Mouse (Mus musculus): ENCODE data around the gene Cstad. TPM values are rescaled to one million over a fixed set of nuclear protein-coding genes. Genes with fewer than 3 reads are reported as not detected.

Gene Cstad
- total and polyA plus RNA-seq, 2 experiments from 2014 or later = 0.54 to 1.3 TPM

DNA sequence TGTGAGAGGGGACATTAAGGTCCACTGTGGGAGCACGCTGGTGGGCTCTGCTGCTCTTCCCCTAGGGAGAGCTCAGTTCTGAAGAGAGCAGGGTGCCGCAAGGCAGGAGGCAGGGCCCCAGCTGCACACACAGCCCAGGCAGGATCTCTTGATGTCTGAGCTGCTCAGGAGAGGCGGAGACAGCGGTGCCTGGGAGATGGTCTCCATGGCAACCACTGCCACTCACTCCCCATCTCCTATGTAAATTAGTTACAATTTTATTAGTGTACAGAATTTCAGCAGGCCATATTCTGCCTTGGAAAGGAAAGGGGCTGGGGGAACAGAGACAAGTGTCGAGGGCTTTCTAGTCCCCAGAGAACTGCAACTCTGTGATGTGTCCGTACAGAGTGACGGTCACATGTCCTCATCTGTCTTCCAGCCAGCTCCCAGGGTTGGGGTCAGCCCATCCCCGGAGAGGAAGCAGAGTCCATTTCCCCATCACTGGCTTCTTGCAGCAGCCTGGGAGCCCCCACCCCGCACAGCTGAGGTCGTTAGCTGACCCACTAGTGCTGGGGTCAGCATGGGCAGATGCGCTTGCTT, 52.6 kb downstream of the Cstad start:
- Histone ChIP-seq H3K9me3 (ENCODE audit: low read length) (no peaks in the 10 kb centered on the region), H3K27ac (peak overlapping the region; percentile 94), H3K36me3 (ENCODE audit: insufficient read depth, low read length) (no peaks in the 10 kb centered on the region), H3K4me1 (ENCODE audit: insufficient read depth, low read length) (peaks cover 27% of the 10 kb centered on the region), H3K4me3 (ENCODE audit: low read length) (no peak overlapping the region), H3K9ac (replicated peaks; ENCODE audit: low read length) (peak overlapping the region; percentile 38), H3K4me2 (ENCODE audit: low read depth, low read length) (peak overlapping the region; percentile 8), H3K27me3 (ENCODE audit: insufficient read depth, low read length) (no peaks in the 10 kb centered on the region)
- WGBS = 4% methylated on average over 11 of the region's 11 CpGs
- peak; percentile 90 for DNase-seq (ENCODE audit: low spot score)
- ATAC-seq = peak; percentile 87
- TF ChIP-seq CTCF (IDR thresholded peaks at IDR 0.05; ENCODE audit: low read depth) = no peak

DNA sequence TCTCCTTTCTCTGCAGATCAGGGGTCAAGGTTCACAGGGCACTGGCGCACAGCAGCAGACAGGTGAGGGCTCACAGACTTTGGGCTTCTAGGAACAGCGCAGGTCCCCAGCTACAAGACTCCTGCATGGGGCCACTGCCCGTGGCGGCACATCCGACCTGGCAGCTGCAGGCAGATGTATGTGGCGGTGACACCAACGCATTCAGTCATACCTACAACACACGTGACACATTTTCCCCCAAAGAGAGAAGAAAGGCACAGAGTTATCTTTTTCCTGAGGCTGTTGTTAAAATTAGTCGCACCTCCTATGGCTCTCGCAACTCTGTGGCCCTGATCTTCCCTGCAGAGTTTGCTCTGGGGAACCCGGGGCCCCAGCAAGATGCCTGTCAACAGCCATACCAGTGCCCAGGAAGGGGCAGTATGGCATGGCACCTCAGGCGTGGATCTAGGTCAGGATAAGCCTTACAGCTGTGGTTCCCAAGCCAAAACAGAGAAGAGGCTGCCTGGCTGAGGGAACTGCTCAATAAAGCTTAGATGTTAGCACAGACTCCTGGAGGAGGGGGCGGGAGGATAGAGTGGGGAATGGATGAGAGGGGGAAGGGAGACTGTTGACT, 53.1 kb downstream of the Cstad start:
- WGBS = 14% methylated on average over 13 of the region's 13 CpGs
- Histone ChIP-seq H3K9ac (replicated peaks; ENCODE audit: low read length) (0 out of 2 replicates have a peak overlapping the region, but pooled peaks have one; percentile 38), H3K4me2 (ENCODE audit: low read depth, low read length) (peak overlapping the region; percentile 8; the same call in 1 of the 2 replicates), H3K4me1 (ENCODE audit: insufficient read depth, low read length) (peaks cover 28% of the 10 kb centered on the region), H3K27ac (peak overlapping the region; percentile 94), H3K27me3 (ENCODE audit: insufficient read depth, low read length) (no peaks in the 10 kb centered on the region), H3K36me3 (ENCODE audit: insufficient read depth, low read length) (no peaks in the 10 kb centered on the region), H3K4me3 (ENCODE audit: low read length) (no peak overlapping the region), H3K9me3 (ENCODE audit: low read length) (no peaks in the 10 kb centered on the region)
- peak; percentile 55 for DNase-seq (ENCODE audit: low spot score)
- peak; percentile 39 for ATAC-seq
- TF ChIP-seq CTCF (IDR thresholded peaks at IDR 0.05; ENCODE audit: low read depth) = no peak

DNA sequence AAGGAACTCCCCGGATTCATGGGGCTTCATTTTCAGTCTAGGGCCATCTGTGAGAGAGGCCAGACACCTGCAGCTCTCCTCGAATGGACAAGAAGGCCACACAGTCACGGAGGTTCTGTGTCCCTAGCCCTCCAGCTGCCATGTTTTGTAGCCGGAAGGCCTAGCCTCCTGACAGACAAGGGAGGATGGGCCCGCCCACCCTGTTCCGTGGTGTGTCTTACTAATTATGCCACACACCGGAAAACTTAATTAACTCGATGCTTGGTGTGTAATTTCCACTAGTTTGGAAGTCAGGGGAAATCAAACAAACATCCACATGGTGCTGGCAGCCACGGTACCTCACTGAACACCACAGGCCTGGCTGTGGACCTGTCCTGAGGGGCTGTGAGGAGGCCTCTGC, 55.4 kb downstream of the Cstad start:
- H3K36me3 ChIP-seq (ENCODE audit: insufficient read depth, low read length) = no peaks in the 10 kb centered on the region

DNA sequence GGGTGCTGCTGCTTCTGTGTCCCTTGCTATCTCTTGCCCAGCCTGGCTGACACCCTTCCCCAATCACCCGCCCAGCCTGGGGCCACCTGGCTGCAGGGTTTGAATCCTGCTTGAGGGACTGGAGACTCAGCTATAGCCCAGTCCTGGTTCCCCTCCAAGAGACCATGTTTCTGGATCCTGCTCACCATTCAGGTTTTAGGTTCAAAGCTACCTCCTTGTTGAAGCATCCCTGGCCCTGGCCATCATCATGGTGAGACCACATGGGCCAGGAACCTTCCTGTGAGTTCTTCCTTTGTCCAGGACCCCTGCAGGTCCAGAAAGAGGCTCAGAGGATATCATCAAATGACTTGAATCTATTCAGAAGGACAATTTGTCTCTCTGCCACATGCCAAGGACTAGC, 57.0 kb downstream of the Cstad start:
- 100% methylated on average over 1 of the region's 1 CpGs for WGBS
- Histone ChIP-seq H3K9me3 (ENCODE audit: low read length) (no peaks in the 10 kb centered on the region), H3K27ac (peak overlapping the region; percentile 86; the same call in 1 of the 2 replicates), H3K9ac (replicated peaks; ENCODE audit: low read length) (no peak overlapping the region), H3K4me2 (ENCODE audit: low read depth, low read length) (no peak overlapping the region), H3K4me1 (ENCODE audit: insufficient read depth, low read length) (peaks cover 32% of the 10 kb centered on the region), H3K36me3 (ENCODE audit: insufficient read depth, low read length) (no peaks in the 10 kb centered on the region), H3K27me3 (ENCODE audit: insufficient read depth, low read length) (no peaks in the 10 kb centered on the region), H3K4me3 (ENCODE audit: low read length) (no peak overlapping the region)
- ATAC-seq = no peak
- no peak for DNase-seq (ENCODE audit: low spot score)
- no peak for TF ChIP-seq CTCF (IDR thresholded peaks at IDR 0.05; ENCODE audit: low read depth)

More for the DNA sequence above, 55.4 kb downstream of the Cstad start:
- H3K27me3 ChIP-seq (ENCODE audit: insufficient read depth, low read length) = no peaks in the 10 kb centered on the region
- no peak overlapping the region for H3K4me2 ChIP-seq (ENCODE audit: low read depth, low read length)
- peaks cover 35% of the 10 kb centered on the region for H3K4me1 ChIP-seq (ENCODE audit: insufficient read depth, low read length)
- DNase-seq (ENCODE audit: low spot score) (no peak), ATAC-seq (no peak)
- TF ChIP-seq CTCF (IDR thresholded peaks at IDR 0.05; ENCODE audit: low read depth) = no peak
- H3K27ac ChIP-seq = peak overlapping the region; percentile 46; the same call in 1 of the 2 replicates
- H3K9ac ChIP-seq (replicated peaks; ENCODE audit: low read length) = no peak overlapping the region
- no peaks in the 10 kb centered on the region for H3K9me3 ChIP-seq (ENCODE audit: low read length)
- H3K4me3 ChIP-seq (ENCODE audit: low read length) = no peak overlapping the region
- WGBS = 33% methylated on average over 9 of the region's 9 CpGs

DNA sequence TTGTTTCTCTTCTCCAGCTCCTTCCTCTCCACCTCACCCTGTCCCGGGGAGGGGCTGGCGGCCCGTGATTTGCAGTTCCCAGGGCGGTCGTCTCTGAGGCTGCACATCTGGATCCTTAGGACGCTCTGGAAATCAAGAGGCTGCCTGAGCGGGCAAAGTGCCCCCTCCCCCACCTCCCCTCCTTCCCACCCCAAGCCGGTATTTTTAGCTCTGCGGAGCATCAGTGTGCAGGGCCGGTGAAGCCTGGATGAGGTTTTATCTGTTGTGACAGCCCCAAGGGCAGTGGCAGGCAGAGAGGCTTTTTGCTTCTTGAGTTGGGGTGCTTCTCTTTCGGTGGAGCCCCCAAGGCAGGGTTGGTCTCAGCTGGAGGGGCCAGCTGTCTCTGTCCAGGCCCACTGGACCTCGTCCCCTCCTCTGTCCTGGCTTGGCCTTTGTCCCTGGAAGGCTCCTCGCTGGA, 57.8 kb downstream of the Cstad start:
- peaks cover 31% of the 10 kb centered on the region for H3K4me1 ChIP-seq (ENCODE audit: insufficient read depth, low read length)
- H3K27me3 ChIP-seq (ENCODE audit: insufficient read depth, low read length) = no peaks in the 10 kb centered on the region
- no peak overlapping the region for H3K4me2 ChIP-seq (ENCODE audit: low read depth, low read length)
- H3K9me3 ChIP-seq (ENCODE audit: low read length) = no peaks in the 10 kb centered on the region
- H3K4me3 ChIP-seq (ENCODE audit: low read length) = no peak overlapping the region
- peak overlapping the region; percentile 86 for H3K27ac ChIP-seq
- ATAC-seq = peak; percentile 13; the same call in 1 of the 2 replicates
- DNase-seq (ENCODE audit: low spot score) = peak; percentile 71
- no peaks in the 10 kb centered on the region for H3K36me3 ChIP-seq (ENCODE audit: insufficient read depth, low read length)
- H3K9ac ChIP-seq (replicated peaks; ENCODE audit: low read length) = 0 out of 2 replicates have a peak overlapping the region, but pooled peaks have one; percentile 26
- WGBS = 4% methylated on average over 13 of the region's 13 CpGs
- no peak for TF ChIP-seq CTCF (IDR thresholded peaks at IDR 0.05; ENCODE audit: low read depth)

DNA sequence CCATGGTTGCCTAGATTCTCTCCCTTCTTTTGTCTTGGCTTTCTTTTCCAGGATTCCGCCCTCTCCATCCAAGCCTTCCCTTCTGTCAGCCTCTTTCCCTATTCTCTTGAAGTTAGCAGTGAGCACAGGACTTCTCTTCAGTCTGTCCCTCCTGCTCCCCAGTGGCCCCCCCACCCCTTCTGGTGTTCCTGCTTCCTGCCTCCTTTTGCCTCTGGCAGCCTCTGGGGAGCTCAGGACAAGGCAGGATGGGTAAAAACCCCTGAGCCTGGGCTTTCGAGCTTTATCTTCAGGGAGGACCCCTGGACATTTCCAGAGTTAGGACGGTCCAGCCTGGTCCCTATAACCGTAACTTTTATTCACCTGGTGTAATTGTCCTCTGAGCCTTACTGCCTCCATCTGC, 58.2 kb downstream of the Cstad start:
- H3K9me3 ChIP-seq (ENCODE audit: low read length) = no peaks in the 10 kb centered on the region
- H3K4me2 ChIP-seq (ENCODE audit: low read depth, low read length) = no peak overlapping the region
- no peak for TF ChIP-seq CTCF (IDR thresholded peaks at IDR 0.05; ENCODE audit: low read depth)
- H3K4me1 ChIP-seq (ENCODE audit: insufficient read depth, low read length) = peaks cover 31% of the 10 kb centered on the region
- 69% methylated on average over 4 of the region's 4 CpGs for WGBS
- ATAC-seq = no peak
- H3K27me3 ChIP-seq (ENCODE audit: insufficient read depth, low read length) = no peaks in the 10 kb centered on the region
- H3K27ac ChIP-seq = peak overlapping the region; percentile 86
- H3K9ac ChIP-seq (replicated peaks; ENCODE audit: low read length) = 0 out of 2 replicates have a peak overlapping the region, but pooled peaks have one; percentile 26
- no peak for DNase-seq (ENCODE audit: low spot score)
- no peak overlapping the region for H3K4me3 ChIP-seq (ENCODE audit: low read length)
- H3K36me3 ChIP-seq (ENCODE audit: insufficient read depth, low read length) = no peaks in the 10 kb centered on the region

DNA sequence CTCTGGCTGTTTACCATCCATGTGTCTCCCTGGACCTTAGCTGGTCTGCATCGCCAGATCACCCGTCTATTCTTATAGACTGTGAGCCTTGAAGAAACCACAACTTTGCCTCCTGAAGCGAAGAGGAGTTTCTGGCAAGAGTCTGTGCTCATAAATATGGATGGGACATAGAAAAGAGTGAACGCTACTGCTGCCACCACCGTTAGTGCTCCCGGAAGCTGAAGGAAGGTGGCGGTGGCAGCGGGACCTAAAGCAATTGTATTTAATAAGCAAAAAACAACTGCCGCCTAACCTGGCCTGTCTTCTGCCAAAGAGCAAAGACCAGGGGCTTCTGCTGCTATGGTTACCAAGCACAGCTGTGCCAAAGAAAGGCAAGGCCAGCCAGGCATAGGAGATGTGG, 59.3 kb downstream of the Cstad start:
- TF ChIP-seq CTCF (IDR thresholded peaks at IDR 0.05; ENCODE audit: low read depth) = no peak
- DNase-seq (ENCODE audit: low spot score) (peak; percentile 26), ATAC-seq (no peak)
- no peak overlapping the region for H3K4me2 ChIP-seq (ENCODE audit: low read depth, low read length)
- H3K9me3 ChIP-seq (ENCODE audit: low read length) = no peaks in the 10 kb centered on the region
- H3K4me1 ChIP-seq (ENCODE audit: insufficient read depth, low read length) = peaks cover 37% of the 10 kb centered on the region
- H3K9ac ChIP-seq (replicated peaks; ENCODE audit: low read length) = no peak overlapping the region
- 28% methylated on average over 9 of the region's 9 CpGs for WGBS
- H3K4me3 ChIP-seq (ENCODE audit: low read length) = no peak overlapping the region
- H3K27ac ChIP-seq = peak overlapping the region; percentile 33; the same call in 1 of the 2 replicates
- no peaks in the 10 kb centered on the region for H3K36me3 ChIP-seq (ENCODE audit: insufficient read depth, low read length)
- H3K27me3 ChIP-seq (ENCODE audit: insufficient read depth, low read length) = no peaks in the 10 kb centered on the region
